Mouse (Mus musculus) cerebellum, adult 2 months (tissue): ENCODE measurements around the gene Ckap2. TPM values are rescaled to one million over a fixed set of nuclear protein-coding genes. Genes with fewer than 3 reads are reported as not detected.

Experiments
- DNase-seq, 2 experiments: peaks; one replicate each; pipeline ENCODE4 v3.0.0; 2021
- H3K27ac ChIP-seq: fragments of 200-500 bp; 2 replicates; pipeline ENCODE4 v1.5.1; 2012; ENCODE audit warnings: low read length, control low read depth, inconsistent platforms; ENCODE audit not compliant: insufficient read depth
- H3K27me3 ChIP-seq: fragments of 200-500 bp; 2 replicates; pipeline ENCODE4 v1.6.1; 2012; ENCODE audit warnings: inconsistent platforms, mild to moderate bottlenecking, low read length, moderate library complexity; ENCODE audit not compliant: control insufficient read depth, insufficient read depth
- H3K4me1 ChIP-seq: fragments of 200-500 bp; 2 replicates; pipeline ENCODE4 v1.6.1; 2011; ENCODE audit warnings: low read length; ENCODE audit not compliant: control insufficient read depth, insufficient read depth
- H3K4me3 ChIP-seq: fragments of 200-500 bp; replicated peaks from 2 replicates; pipeline ENCODE3; 2011; ENCODE audit warnings: mild to moderate bottlenecking, low read depth, low read length, control low read depth; ENCODE audit not compliant: insufficient read depth
- CTCF ChIP-seq: fragments of 200-500 bp; IDR thresholded peaks from 2 replicates; pipeline ENCODE4 v1.5.1; 2011; ENCODE audit warnings: low read depth, mild to moderate bottlenecking, control low read depth, low read length, moderate library complexity, borderline replicate concordance; ENCODE audit not compliant: insufficient read depth
- POLR2A ChIP-seq: fragments of 200-500 bp; IDR thresholded peaks from 2 replicates; pipeline ENCODE4 v1.6.1; 2011; ENCODE audit warnings: low read length, control low read depth, borderline replicate concordance; ENCODE audit not compliant: insufficient read depth
- WGBS: fragments of 180-500 bp; shearing (Covaris S2); methylation state at CpG from one replicate; pipeline ENCODE4 v1.1.7; 2018; 5-methylcytosine and 5-hydroxymethylcytosine counted together
- polyA plus RNA-seq: library from polyadenylated mRNA; depleted of rRNA; stranded (reverse); fragments of >200 nt; gene quantifications from 2 replicates; pipeline ENCODE4 v1.2.3, GENCODE M21; 2012; rRNA removed

Gene Ckap2
- polyA plus RNA-seq, 1 experiment = 1.1 TPM

- H3K27me3 ChIP-seq = no peaks in the 10 kb centered on the region
- WGBS = 93% methylated on average over 12 of the region's 12 CpGs
- H3K4me1 ChIP-seq = no peaks in the 10 kb centered on the region
- DNase-seq = no peak
- no peak overlapping the region for H3K4me3 ChIP-seq
- TF ChIP-seq CTCF (no peak), POLR2A (no peak)
- H3K27ac ChIP-seq = no peak overlapping the region
Measured at GRCm38 (mm10) chr8:22132062-22132461, 53.6 kb downstream of the Ckap2 start.

GRCm38 (mm10) chr8:22124220-22125152 is 61.1 kb downstream of the Ckap2 start, which contains the start of gene Nek5:
Gene Nek5, minus strand, starts transcription at chr8:22125053.
- peak; percentile 36; the same call in 1 of the 2 replicates for TF ChIP-seq CTCF
- TF ChIP-seq POLR2A = no peak
- WGBS = 3% methylated on average over 29 of the region's 29 CpGs
- no peak for DNase-seq
- Histone ChIP-seq H3K4me3 (peak within 1 kb of the TSS; percentile 1), H3K27ac (no peak within 1 kb of the TSS), H3K4me1 (no peaks in the 10 kb centered on the region), H3K27me3 (no peaks in the 10 kb centered on the region)

Other genes with a start within 250 kb of the Ckap2 start
- not detected in 2 replicates for gene Defb35, start 247.5 kb downstream of the Ckap2 start, polyA plus RNA-seq
- gene Defb13, start 239.1 kb downstream of the Ckap2 start, polyA plus RNA-seq = not detected in 2 replicates
- not detected in 2 replicates for gene Fam90a1a, start 227.1 kb downstream of the Ckap2 start, polyA plus RNA-seq
- not detected in 2 replicates for gene Ccdc70, start 216.0 kb downstream of the Ckap2 start, polyA plus RNA-seq
- gene Atp7b, start 125.5 kb downstream of the Ckap2 start, polyA plus RNA-seq = 2.2 and 2.6 TPM in 2 replicates
- 15.1 and 15.5 TPM in 2 replicates for gene Alg11, start 125.1 kb downstream of the Ckap2 start, polyA plus RNA-seq
- 0.33 and 0.67 TPM in 2 replicates for gene Nek5, start 60.8 kb downstream of the Ckap2 start, polyA plus RNA-seq
- 7.0 and 7.9 TPM in 2 replicates for gene Nek3, start 19.4 kb downstream of the Ckap2 start, polyA plus RNA-seq
- 20.5 and 20.9 TPM in 2 replicates for gene Vps36, start 7.0 kb upstream of the Ckap2 start, polyA plus RNA-seq
- gene Thsd1, start 41.5 kb upstream of the Ckap2 start, polyA plus RNA-seq = 4.5 and 5.2 TPM in 2 replicates
- gene Tpte, start 97.6 kb upstream of the Ckap2 start, polyA plus RNA-seq = 0.03 TPM in 1 of 2 replicates, not detected in the other
- gene Slc25a15, start 212.8 kb upstream of the Ckap2 start, polyA plus RNA-seq = 12.1 and 13.1 TPM in 2 replicates
- gene Mrps31, start 225.5 kb upstream of the Ckap2 start, polyA plus RNA-seq = 21.7 and 22.5 TPM in 2 replicates